Mouse (Mus musculus) adipocyte (in vitro differentiated cells): ENCODE measurements around the gene Cbx8.
A peak's percentile ranks its signal among the peaks of the same experiment; 100 is the strongest.

Experiments used
- DNase-seq: peaks from one replicate; pipeline ENCODE4 v3.0.0-alpha.2; 2016; ENCODE audit warnings: low spot score

Gene Cbx8

GRCm38 (mm10) chr11:119050361-119050760 lies 9.6 kb upstream of the Cbx8 start:
- DNase-seq, result no peak

- DNase-seq, result no peak
These were observed 7.4 kb upstream of the Cbx8 start for GRCm38 (mm10) chr11:119048133-119048510.

DNA sequence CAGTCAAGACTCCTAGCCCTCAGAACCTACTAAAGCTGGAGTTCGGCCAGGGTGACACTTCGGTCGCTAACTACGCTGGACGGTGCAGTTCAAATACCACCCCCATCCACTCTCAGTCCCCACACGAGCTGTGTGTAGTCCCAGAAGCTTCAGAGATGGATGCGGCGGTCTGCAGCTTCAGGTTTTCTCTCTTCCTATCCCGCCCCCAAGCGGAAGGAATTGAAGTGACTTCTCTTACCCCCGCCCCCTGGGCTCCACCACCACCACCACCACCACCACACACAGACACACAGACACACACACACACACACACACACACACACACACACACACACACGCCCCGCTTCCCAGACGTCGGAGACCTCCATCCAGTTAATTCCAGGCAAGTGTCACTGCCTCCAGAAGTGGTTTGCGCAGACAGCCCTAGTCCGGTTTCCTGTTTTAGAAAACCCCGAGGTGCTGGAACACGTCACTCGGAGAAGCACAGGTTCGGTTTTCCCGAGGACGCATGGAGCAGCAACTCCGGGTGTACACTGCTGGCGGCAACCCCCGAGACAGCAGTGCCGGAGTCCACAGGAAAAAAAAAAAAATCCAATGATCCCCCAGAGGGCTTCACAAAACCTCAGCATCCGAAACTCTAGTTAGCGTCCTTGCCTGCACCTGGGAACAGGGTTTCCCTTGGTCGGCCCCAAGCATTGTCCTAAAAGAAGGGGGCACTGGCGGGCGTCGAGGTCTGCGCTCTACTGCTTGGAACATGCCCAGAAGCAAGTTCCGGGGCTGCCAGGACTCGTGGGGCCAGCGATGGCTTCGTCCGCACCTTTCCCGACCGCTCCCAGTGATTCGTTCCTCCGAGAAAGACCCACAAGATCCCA lies 6.7 kb upstream of the Cbx8 start:
- DNase-seq, result no peak

- DNase-seq, result peak; percentile 61
These were observed 6.0 kb upstream of the Cbx8 start for GRCm38 (mm10) chr11:119046601-119047245.

DNA sequence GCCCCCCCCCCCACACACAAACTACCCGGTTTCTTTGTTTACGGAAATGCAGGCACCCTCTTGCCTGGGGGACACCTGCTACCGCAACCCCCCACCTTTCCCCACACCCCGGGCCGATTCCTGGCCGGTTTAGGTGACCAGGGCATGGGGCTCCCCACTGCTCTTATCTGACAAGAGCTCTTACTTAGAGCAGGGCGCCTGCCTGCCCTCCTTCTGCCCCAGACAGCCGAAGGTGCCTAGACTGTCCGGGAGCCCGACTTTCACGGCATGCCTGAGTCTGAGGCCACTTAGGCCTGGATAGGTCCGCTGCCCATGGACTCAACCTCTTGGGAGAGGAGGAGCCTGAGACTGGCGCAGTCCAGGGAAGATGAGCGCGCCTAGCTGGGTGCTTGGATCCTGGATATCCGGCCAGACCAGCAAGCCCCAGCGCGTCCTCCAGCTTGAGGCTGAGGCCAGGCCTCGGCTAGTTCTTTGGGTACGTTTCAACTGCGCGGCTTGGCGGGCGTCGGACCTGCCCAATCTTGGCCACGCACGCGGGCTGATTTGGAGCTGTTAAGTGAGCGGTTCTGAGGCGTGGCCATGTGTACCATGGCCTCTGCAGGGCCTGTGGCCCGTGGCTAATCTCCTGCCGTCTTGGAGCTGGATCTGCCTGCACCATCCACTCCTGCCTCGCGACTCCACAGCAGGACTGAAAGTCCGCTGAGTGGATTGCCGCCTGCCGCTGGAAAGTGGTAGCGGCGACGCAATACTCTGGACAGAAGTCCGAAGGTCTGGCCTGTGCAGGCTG lies 4.0 kb upstream of the Cbx8 start:
- DNase-seq, result no peak

DNA sequence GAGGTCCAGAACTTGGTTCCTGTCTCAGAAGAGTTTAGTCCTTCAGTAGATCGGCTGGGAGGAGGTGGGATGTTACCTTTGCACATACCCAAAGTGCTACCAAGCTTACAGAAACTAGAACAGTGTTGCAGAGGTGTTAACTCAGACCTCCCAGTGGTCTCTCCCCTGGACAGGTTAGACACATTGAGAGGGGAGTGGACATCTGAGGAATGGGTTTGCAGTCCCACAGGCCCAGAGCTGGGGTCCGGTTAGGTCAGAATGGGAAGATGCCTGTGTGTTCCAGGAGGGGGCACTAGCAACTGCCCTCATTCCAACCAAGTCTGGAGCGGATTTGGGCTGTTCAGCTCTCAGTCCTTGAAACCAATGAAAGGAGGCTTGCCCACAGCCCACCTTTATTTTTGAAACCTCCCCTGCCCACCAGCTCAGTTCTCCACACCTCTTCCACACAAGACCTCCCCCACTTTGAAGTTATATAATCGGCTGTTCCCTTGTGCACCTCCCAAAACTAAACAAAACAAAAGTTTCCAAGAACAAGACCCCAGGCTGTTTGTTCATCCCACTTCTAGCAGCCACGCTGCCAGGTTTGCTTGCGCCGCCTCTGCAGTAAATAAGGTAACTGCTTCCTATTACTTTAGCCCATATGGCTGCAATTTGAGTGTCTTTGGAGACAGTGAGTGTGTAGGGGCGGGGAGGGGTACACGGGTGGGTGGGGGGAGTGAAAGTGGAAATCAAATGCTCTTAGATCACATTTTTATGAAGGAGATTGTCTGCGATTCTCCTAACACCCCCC lies 3.2 kb upstream of the Cbx8 start:
- peak; percentile 59 for DNase-seq

DNA sequence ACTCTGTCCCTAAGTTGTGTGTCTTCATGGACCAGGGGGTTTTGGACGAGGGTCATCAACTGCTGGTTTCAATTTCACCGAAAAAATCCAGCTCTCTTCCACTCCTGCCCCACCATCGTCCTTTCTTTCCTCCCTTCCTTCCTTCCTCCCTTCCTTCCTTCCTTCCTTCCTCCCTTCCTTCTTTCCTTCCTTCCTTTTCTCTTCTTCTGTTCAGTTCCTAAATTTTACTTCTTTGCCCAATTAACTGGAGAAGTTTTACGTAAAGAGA lies 2.4 kb upstream of the Cbx8 start:
- no peak for DNase-seq

- no peak for DNase-seq
These were observed 1.9 kb upstream of the Cbx8 start for GRCm38 (mm10) chr11:119042466-119043272.

DNA sequence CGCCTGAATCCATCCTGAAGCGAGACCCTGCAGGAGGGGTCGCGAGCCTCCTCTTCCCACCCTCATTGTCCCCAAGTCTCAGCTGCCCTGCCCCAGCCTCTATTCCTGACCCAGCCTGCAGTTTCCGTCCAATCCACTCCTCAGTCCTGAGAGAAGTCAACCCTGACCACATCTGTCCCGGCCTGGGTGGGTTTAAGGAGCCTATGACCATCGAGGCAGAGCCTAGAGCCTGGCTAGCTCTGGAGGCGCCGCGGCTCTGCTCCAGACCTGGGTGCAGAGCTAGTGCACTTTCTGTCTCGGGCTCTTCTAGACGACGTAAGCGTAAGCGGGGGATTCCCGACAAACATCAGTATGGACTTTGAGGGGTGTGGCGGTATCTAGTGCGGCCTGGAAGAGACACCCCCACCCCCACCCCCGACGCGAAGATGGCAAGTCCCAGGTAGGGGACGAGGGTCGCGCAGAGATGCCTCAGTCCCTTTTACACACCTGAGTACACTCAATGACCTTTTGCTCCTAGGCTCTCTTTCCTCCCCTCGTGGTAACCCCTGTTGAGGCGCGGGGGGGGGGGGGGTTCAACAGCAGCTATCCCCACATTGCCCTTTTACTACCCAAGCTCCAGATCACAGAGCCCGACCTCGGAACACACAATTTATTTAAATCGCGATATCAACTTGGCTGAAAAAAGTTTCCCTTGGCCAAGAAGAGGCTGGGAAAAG lies 1.1 kb upstream of the Cbx8 start:
- DNase-seq, result no peak

GRCm38 (mm10) chr11:119041325-119041716 lies 552 bp upstream of the Cbx8 start:
- DNase-seq, result no peak

- no peak for DNase-seq
These were observed 847 bp downstream of the Cbx8 start for GRCm38 (mm10) chr11:119039732-119040512.

DNA sequence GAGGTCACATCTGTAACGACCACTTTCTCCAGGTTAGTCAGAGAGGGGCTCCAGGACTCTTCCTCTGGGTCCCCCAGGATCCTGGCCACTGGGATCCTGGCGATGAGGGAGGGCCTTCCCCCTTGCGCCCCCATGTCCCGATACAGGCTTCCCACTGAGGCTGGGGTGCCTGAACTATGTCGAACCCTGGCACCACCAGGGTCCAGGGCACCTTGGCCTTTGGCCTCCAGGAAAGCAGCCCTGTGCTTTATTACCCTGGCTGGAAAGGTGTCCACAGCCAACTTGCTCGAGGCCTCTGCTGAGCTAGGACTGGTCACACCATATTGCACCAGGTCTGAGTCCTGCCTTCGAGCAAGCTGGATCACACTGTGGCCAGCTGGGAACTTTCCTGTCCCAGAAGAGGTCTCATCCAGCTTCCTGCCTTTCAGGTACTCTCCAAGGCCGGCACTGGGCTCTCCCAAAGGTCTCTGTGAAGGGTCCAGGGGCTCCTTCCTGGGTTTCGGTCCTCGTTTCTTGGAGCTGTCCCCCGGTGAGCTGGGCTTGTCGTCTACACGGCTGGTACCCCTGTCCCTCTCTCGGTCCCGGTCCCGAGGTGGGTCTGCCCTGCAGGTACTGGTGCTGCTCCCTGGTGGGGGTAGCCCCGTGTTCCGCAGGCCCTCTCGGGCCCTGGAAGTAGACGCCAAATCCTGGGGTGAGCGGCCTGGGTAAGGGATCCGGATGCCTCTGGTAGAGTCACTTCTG lies 1.9 kb downstream of the Cbx8 start:
- DNase-seq, result no peak

GRCm38 (mm10) chr11:119037780-119038401 lies 2.9 kb downstream of the Cbx8 start:
- peak; percentile 53 for DNase-seq

- DNase-seq, result no peak
These were observed 3.6 kb downstream of the Cbx8 start for GRCm38 (mm10) chr11:119036934-119037779.

DNA sequence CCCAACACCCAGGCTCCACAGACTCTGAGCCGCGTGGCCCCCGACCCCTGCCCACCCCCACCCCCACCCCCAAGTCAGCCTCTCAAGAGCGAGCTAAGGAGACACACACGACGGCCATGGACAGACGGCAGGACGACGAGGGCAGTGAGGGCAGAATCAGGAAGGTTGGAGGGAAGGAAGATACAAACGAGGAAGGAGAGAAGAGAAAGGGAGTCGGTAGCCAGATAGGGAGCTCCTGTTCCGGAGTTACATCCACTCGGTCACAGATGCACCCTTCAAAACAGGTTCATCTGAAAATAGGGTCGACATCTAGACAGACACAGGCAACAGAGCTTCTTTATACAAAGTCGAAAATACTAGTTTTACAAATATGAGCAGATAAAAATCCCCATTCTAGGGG lies 4.3 kb downstream of the Cbx8 start:
- DNase-seq, result no peak

DNA sequence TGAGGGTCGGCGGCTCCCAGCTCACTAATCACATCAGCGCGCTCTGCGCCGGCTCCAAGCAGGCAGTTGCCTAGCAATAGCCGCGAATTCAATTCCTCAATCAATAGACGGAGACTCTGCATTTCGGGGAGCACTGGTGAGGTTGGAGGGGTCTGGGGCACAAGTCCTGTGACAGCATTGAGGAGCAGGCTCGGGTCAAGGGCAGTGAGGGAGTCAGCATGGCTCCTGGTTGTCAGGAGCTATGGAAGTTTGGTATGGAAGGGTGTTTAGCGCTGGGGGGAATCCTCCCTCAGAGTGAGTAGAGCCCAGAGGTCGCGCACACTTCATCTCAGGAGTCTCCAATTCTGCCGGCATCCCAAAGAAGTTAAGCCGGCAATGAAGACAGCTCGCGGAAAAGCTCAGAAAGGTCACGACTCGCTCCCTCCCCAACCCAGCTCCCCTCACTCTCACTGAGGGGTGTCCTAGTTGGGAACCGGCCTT lies 5.0 kb downstream of the Cbx8 start:
- DNase-seq, result no peak

DNA sequence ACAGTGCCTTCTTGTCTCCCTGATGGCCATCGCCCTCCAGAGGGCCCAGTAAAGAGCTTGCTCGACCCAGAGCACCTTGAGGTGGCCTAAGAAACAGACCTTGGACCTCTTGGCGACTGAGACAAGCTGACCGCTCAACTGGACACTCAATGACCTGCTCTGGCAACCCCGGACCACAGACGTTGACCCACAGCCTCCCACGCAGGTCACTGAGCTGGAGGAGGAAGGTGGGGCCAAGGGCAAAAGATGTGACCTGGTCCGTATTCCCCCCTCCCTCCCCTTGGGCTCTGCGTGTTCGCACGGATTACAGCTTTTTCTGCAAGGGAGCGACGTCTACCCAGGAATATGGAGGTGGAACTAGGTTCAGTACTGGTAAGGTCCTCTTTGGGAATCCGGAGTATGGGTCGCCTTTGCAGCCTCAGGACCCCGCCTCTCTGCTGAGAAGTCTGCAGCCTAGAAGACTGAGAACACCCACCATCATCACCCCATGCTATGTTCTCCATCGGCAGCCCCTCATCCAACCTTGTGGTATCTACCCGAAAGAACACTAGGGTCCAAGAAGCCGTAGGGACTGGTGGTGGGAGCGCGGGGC lies 5.6 kb downstream of the Cbx8 start:
- DNase-seq, result no peak
